ENCODE assay signal across 12 mouse cellular contexts in the genomic region with DNA sequence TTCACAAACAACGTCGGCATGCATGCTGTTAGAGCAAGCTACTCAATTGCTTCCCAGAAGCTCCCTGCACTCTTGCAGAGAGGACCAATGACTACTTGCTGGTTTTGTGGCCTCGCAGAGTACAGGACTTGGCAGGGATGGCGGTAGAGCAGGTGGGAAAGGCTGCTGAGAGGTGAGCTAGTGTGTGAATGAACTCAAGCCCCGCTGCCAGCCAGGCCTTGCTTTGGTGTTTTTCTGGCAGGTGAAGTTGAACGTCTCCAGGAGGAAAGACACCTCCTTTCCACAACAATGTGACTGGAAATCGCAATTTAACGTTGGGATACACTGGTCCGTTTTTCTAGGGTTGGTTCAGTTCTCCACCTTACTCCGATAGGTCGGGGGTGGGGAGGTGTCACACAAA. TPM values are rescaled to one million over a fixed set of nuclear protein-coding genes. Genes with fewer than 3 reads are reported as not detected.
DNase-seq lines count a peak whose midpoint lies in the region; ATAC-seq and TF ChIP-seq lines count a peak whose summit lies in the region.
"Had no signal": no experiment of that assay in that cellular context is flagged by ENCODE, and none has a peak within 500 bp of the region (broad histone marks: within the 10 kb centered on the region; RNA-seq: fewer than 3 reads in every experiment).

No protein-coding gene starts in this region.

- H3K9me3 ChIP-seq in heart, embryonic 13.5 days: no peaks in the 10 kb centered on the region
- no peaks in the 10 kb centered on the region for H3K9me3 ChIP-seq in forebrain, postnatal 0 days (ENCODE audit: low read length)
- no peaks in the 10 kb centered on the region for H3K9me3 ChIP-seq in midbrain, embryonic 13.5 days
- H3K9me3 ChIP-seq: liver, embryonic 13.5 days had no signal

- TF ChIP-seq POLR2A in cerebellum, adult 2 months (IDR thresholded peaks at IDR 0.05; ENCODE audit: borderline replicate concordance, insufficient read depth, low read length): no peak

- H3K4me2 ChIP-seq in heart, embryonic 13.5 days: peak overlapping the region; percentile 95
- H3K4me2 ChIP-seq in forebrain, postnatal 0 days (ENCODE audit: low read depth): peak overlapping the region; percentile 95
- H3K4me2 ChIP-seq in midbrain, embryonic 13.5 days (replicated peaks): peak overlapping the region; percentile 99

- H3K4me1 ChIP-seq in heart, embryonic 13.5 days: peaks cover 13% of the 10 kb centered on the region
- peaks cover 7% of the 10 kb centered on the region for H3K4me1 ChIP-seq in cerebellum, adult 2 months (ENCODE audit: control insufficient read depth, insufficient read depth, low read length)
- no peaks in the 10 kb centered on the region for H3K4me1 ChIP-seq in forebrain, postnatal 0 days (ENCODE audit: insufficient read depth)
- H3K4me1 ChIP-seq in midbrain, embryonic 13.5 days (replicated peaks): peaks cover 20% of the 10 kb centered on the region
- H3K4me1 ChIP-seq: liver, embryonic 13.5 days had no signal

- peaks cover 70% of the 10 kb centered on the region for H3K27me3 ChIP-seq in heart, embryonic 13.5 days (replicated peaks)
- no peaks in the 10 kb centered on the region; the same call in 1 of the 2 replicates for H3K27me3 ChIP-seq in cerebellum, adult 2 months (ENCODE audit: control insufficient read depth, insufficient read depth, low read length)
- H3K27me3 ChIP-seq in forebrain, postnatal 0 days (ENCODE audit: insufficient read depth, low read length): no peaks in the 10 kb centered on the region; the same call in none of the 2 replicates
- H3K27me3 ChIP-seq in midbrain, embryonic 13.5 days: peaks cover 48% of the 10 kb centered on the region

- peak overlapping the region; percentile 58 for H3K4me3 ChIP-seq in heart, embryonic 13.5 days
- H3K4me3 ChIP-seq in cerebellum, adult 2 months (replicated peaks; ENCODE audit: insufficient read depth, low read depth, low read length): peak overlapping the region; percentile 73
- peak overlapping the region; percentile 50 for H3K4me3 ChIP-seq in forebrain, postnatal 0 days (ENCODE audit: low read depth, low read length)
- peak overlapping the region; percentile 57 for H3K4me3 ChIP-seq in midbrain, embryonic 13.5 days (replicated peaks)

- WGBS in heart, embryonic 13.5 days: 5% methylated on average over 11 of the region's 11 CpGs
- 6% methylated on average over 11 of the region's 11 CpGs for WGBS in cerebellum, adult 2 months
- 9% methylated on average over 11 of the region's 11 CpGs for WGBS in forebrain, postnatal 0 days
- WGBS in midbrain, embryonic 13.5 days: 6% methylated on average over 11 of the region's 11 CpGs

- no peak for TF ChIP-seq CTCF in cerebellum, adult 2 months (IDR thresholded peaks at IDR 0.05; ENCODE audit: borderline replicate concordance, insufficient read depth, low read depth, low read length)
- no peak for TF ChIP-seq CTCF in forebrain, postnatal 0 days (IDR thresholded peaks at IDR 0.05; ENCODE audit: low read depth)

- intact Hi-C loops in heart, postnatal 14 days (cut with DNase I): no loop called here

- no peak for DNase-seq in heart, postnatal 14 days
- peak; percentile 77 to 80 for DNase-seq in cerebellum, adult 2 months
- peak; percentile 8 for DNase-seq in forebrain, postnatal 0 days
- no peak for DNase-seq in spleen, postnatal 36 days (ENCODE audit: low spot score in 2 of 2)
- DNase-seq in lung, postnatal 10 days: no peak
- DNase-seq: gastrocnemius, postnatal 10 days; liver, embryonic 13.5 days had no signal

- no peak overlapping the region for H3K27ac ChIP-seq in heart, embryonic 13.5 days (replicated peaks)
- H3K27ac ChIP-seq in cerebellum, adult 2 months (ENCODE audit: insufficient read depth, low read length): no peak overlapping the region
- no peak overlapping the region for H3K27ac ChIP-seq in forebrain, postnatal 0 days (ENCODE audit: low read depth, low read length)
- no peak overlapping the region for H3K27ac ChIP-seq in midbrain, embryonic 13.5 days
- H3K27ac ChIP-seq: liver, embryonic 13.5 days had no signal

- H3K9ac ChIP-seq in heart, embryonic 13.5 days: no peak overlapping the region
- H3K9ac ChIP-seq in forebrain, postnatal 0 days: peak overlapping the region; percentile 52; the same call in 1 of the 2 replicates
- peak overlapping the region; percentile 69 for H3K9ac ChIP-seq in midbrain, embryonic 13.5 days (replicated peaks)
- H3K9ac ChIP-seq: liver, embryonic 13.5 days had no signal

- ATAC-seq in heart, embryonic 13.5 days (ENCODE audit: extremely low read depth, insufficient number of reproducible peaks, low FRiP score, low TSS enrichment): no peak
- no peak for ATAC-seq in forebrain, postnatal 0 days
- ATAC-seq in midbrain, embryonic 13.5 days: no peak
- ATAC-seq in monocyte, adult 5-6 weeks (replicated peaks; ENCODE audit: insufficient number of reproducible peaks, low FRiP score, low TSS enrichment, poor library complexity, severe bottlenecking): no peak

- no peaks in the 10 kb centered on the region for H3K36me3 ChIP-seq in heart, embryonic 13.5 days
- H3K36me3 ChIP-seq in forebrain, postnatal 0 days (ENCODE audit: insufficient read depth): no peaks in the 10 kb centered on the region
- no peaks in the 10 kb centered on the region for H3K36me3 ChIP-seq in midbrain, embryonic 13.5 days
- H3K36me3 ChIP-seq: liver, embryonic 13.5 days had no signal

RNA-seq across cellular contexts. Expression of a gene that starts 1.2 kb away (rescaled TPM):
- 0.03 and 0.08 TPM in 2 replicates for polyA plus RNA-seq in heart, embryonic 13.5 days (2015; fragmentation: Nextera tagmentation; extraction: Ambion mirVana)
- under 1 TPM in 1 of 2 experiments, not detected in 1; 0.14 TPM for total RNA-seq in heart, postnatal 14 days (2021)
- 3.5 and 3.9 TPM in 2 replicates for polyA plus RNA-seq in cerebellum, adult 2 months (2012; rRNA removed)
- total RNA-seq in forebrain, postnatal 0 days (2014; rRNA removed): 9.2 and 10.1 TPM in 2 replicates
- polyA plus RNA-seq in forebrain, postnatal 0 days (2015; fragmentation: Nextera tagmentation; extraction: Ambion mirVana): 1.6 and 2.7 TPM in 2 replicates
- 0.66 and 0.75 TPM in 2 replicates for polyA plus RNA-seq in midbrain, embryonic 13.5 days (2015; fragmentation: Nextera tagmentation; extraction: Ambion mirVana)
- not detected in 3 replicates for total RNA-seq in monocyte, adult 5-6 weeks (2017)
- polyA plus RNA-seq: adrenal gland, adult 2 months; C2C12; liver, embryonic 13.5 days had no signal

Comparison
In these comparisons a context has a peak if more than half of its experiments do, and no peak if none do; other contexts are left out.
1. DNase-seq: peak in cerebellum, adult 2 months (2 of 2) and forebrain, postnatal 0 days (single experiment); none in heart, postnatal 14 days (0 of 2), spleen, postnatal 36 days (0 of 2) and lung, postnatal 10 days (single experiment).
2. Peak in every context shown above with its lines, with median percentiles within 50 percentile points of each other: H3K4me2 ChIP-seq and H3K4me3 ChIP-seq.